8 mouse cellular contexts compared by ENCODE assay signal in genomic region chr5:118478120-118478768, GRCm38 (mm10).
DNase-seq lines count a peak whose midpoint lies in the region; ATAC-seq lines count a peak whose summit lies in the region.

No protein-coding gene starts in this region.

- ATAC-seq in hindbrain, embryonic 12.5 days (ENCODE audit: low FRiP score): peak; percentile 91

- H3K4me3 ChIP-seq in hindbrain, embryonic 12.5 days: peak overlapping the region; percentile 32
- peak overlapping the region; percentile 85 for H3K4me3 ChIP-seq in megakaryocyte, embryonic 14.5 days (replicated peaks)

- H3K9me3 ChIP-seq in hindbrain, embryonic 12.5 days (replicated peaks): no peaks in the 10 kb centered on the region
- H3K9me3 ChIP-seq in megakaryocyte, embryonic 14.5 days: no peaks in the 10 kb centered on the region

- H3K9ac ChIP-seq in hindbrain, embryonic 12.5 days: no peak overlapping the region

- DNase-seq in cerebellum, postnatal 10 days: peak; percentile 85 to 87
- no peak for DNase-seq in cerebellum, adult 8-10 months
- peak; percentile 59 for DNase-seq in brain, embryonic 18.5 days (ENCODE audit: low read depth, low spot score)
- peak; percentile 36 to 57 for DNase-seq in frontal cortex, postnatal 14 days (ENCODE audit: low spot score in 2 of 2)
- DNase-seq in layer of hippocampus, postnatal 14 days (ENCODE audit: low spot score in 2 of 2): peak; percentile 46 to 76
- DNase-seq in skeletal muscle tissue, adult 2 months (ENCODE audit: low read depth, low spot score): peak; percentile 76

- peak overlapping the region; percentile 72 for H3K4me2 ChIP-seq in hindbrain, embryonic 12.5 days (replicated peaks)

- peaks cover 14% of the 10 kb centered on the region for H3K4me1 ChIP-seq in hindbrain, embryonic 12.5 days
- peaks cover 92% of the 10 kb centered on the region for H3K4me1 ChIP-seq in megakaryocyte, embryonic 14.5 days

- no peak overlapping the region for H3K27ac ChIP-seq in hindbrain, embryonic 12.5 days

- H3K36me3 ChIP-seq in hindbrain, embryonic 12.5 days: no peaks in the 10 kb centered on the region
- H3K36me3 ChIP-seq in megakaryocyte, embryonic 14.5 days (replicated peaks; ENCODE audit: low read length): no peaks in the 10 kb centered on the region

- H3K27me3 ChIP-seq in hindbrain, embryonic 12.5 days: no peaks in the 10 kb centered on the region
- no peaks in the 10 kb centered on the region for H3K27me3 ChIP-seq in megakaryocyte, embryonic 14.5 days (replicated peaks)

- whole genome bisulfite sequencing in hindbrain, embryonic 12.5 days: 8% methylated on average over 15 of the region's 15 CpGs
